Mouse (Mus musculus) common myeloid progenitor, adult 5-6 weeks (primary cell): Measurements from ENCODE around the gene Nudt5. TPM values are rescaled to one million over a fixed set of nuclear protein-coding genes. Genes with fewer than 3 reads are reported as not detected.
"Not testable (repeated sequence)": the region's sequence is repeated elsewhere in the genome, so short reads cannot be mapped to it uniquely, and the experiment has no call there.

Experiments used
- ATAC-seq: replicated peaks from 2 replicates; pipeline ENCODE4 v1.8.0; 2016; ENCODE audit warnings: low read depth, mild to moderate bottlenecking, moderate TSS enrichment, inconsistent platforms; ENCODE audit not compliant: poor library complexity, severe bottlenecking
- total RNA-seq: library from RNA; stranded (forward); fragments of 200-1000, 187-1606 nt; gene quantifications from 2 replicates; pipeline ENCODE4 v1.2.3, GENCODE M21; 2017

The Nudt5 gene
- total RNA-seq = 70.8 and 85.5 TPM in 2 replicates

- peak; percentile 99 for ATAC-seq
Observed at GRCm38 (mm10) chr2:5844873-5845631, at the start of gene Nudt5, which contains the start of gene Cdc123. TSS of gene Nudt5 (plus strand) at chr2:5845019. TSS of gene Cdc123 (minus strand) at chr2:5845164.

- no peak for ATAC-seq
Observed at GRCm38 (mm10) chr2:5797816-5798672, 46.8 kb upstream of the Nudt5 start.

GRCm38 (mm10) chr2:5801182-5801640 lies 43.6 kb upstream of the Nudt5 start:
- ATAC-seq = peak; percentile 88

- no peak for ATAC-seq
Observed at GRCm38 (mm10) chr2:5801927-5802590, 42.8 kb upstream of the Nudt5 start.

- ATAC-seq = peak; percentile 69
Observed at GRCm38 (mm10) chr2:5804440-5805045, 40.3 kb upstream of the Nudt5 start.

- no peak for ATAC-seq
Observed at GRCm38 (mm10) chr2:5805228-5805627, 39.6 kb upstream of the Nudt5 start.

- not testable (repeated sequence) for ATAC-seq
Observed at GRCm38 (mm10) chr2:5806201-5806600, 38.6 kb upstream of the Nudt5 start.

GRCm38 (mm10) chr2:5810036-5810718 lies 34.6 kb upstream of the Nudt5 start:
- ATAC-seq = no peak

- no peak for ATAC-seq
Observed at GRCm38 (mm10) chr2:5811235-5811782, 33.5 kb upstream of the Nudt5 start.

GRCm38 (mm10) chr2:5821264-5821663 lies 23.6 kb upstream of the Nudt5 start:
- ATAC-seq = no peak

- no peak for ATAC-seq
Observed at GRCm38 (mm10) chr2:5822449-5822848, 22.4 kb upstream of the Nudt5 start.

- ATAC-seq = peak; percentile 68
Observed at GRCm38 (mm10) chr2:5824213-5824612, 20.6 kb upstream of the Nudt5 start.

- peak; percentile 97 for ATAC-seq
Observed at GRCm38 (mm10) chr2:5824685-5825084, 20.1 kb upstream of the Nudt5 start.

- no peak for ATAC-seq
Observed at GRCm38 (mm10) chr2:5825265-5825913, 19.4 kb upstream of the Nudt5 start.

- no peak for ATAC-seq
Observed at GRCm38 (mm10) chr2:5840815-5841214, 4.0 kb upstream of the Nudt5 start.

- ATAC-seq = peak; percentile 19
Observed at GRCm38 (mm10) chr2:5844181-5844872, 492 bp upstream of the Nudt5 start.

- no peak for ATAC-seq
Observed at GRCm38 (mm10) chr2:5845826-5846225, 1.0 kb downstream of the Nudt5 start.

- ATAC-seq = no peak
Observed at GRCm38 (mm10) chr2:5851116-5851515, 6.3 kb downstream of the Nudt5 start.
